Mouse (Mus musculus) myocyte (in vitro differentiated cells): ENCODE measurements at regions not wholly inside any gene's neighbourhood (a gene's known extent, or its start where the extent isn't known, plus 50 kb on each side); places are given as distances from the start of the nearest gene placed in this dataset.
A peak's percentile ranks its signal among the peaks of the same experiment; 100 is the strongest.

ENCODE experiments used
- H3K27me3 ChIP-seq: one replicate; pipeline ENCODE4 v1.6.1; 2011; ENCODE audit not compliant: control insufficient read depth, insufficient read depth, insufficient read length
- H3K36me3 ChIP-seq: one replicate; pipeline ENCODE4 v1.6.1; 2011; ENCODE audit not compliant: control insufficient read depth, insufficient read depth
- H3K4me2 ChIP-seq: one replicate; pipeline ENCODE4 v1.6.1; 2011; ENCODE audit warnings: low read depth, control low read depth
- H3K4me3 ChIP-seq: one replicate; pipeline ENCODE4 v1.5.1; 2011; ENCODE audit warnings: mild to moderate bottlenecking, control low read depth, moderate library complexity
- H3K79me2 ChIP-seq: one replicate; pipeline ENCODE4 v1.6.1; 2011; ENCODE audit not compliant: control insufficient read depth, insufficient read depth
- H3ac ChIP-seq: one replicate; pipeline ENCODE4 v1.6.1; 2011; ENCODE audit not compliant: control insufficient read depth, insufficient read length
- CEBPB ChIP-seq: IDR thresholded peaks from 2 replicates; pipeline ENCODE4 v1.6.1; 2011; ENCODE audit warnings: mild to moderate bottlenecking, moderate library complexity; ENCODE audit not compliant: poor library complexity, insufficient read depth, severe bottlenecking
- E2F4 ChIP-seq: IDR thresholded peaks from one replicate; pipeline ENCODE4 v1.6.1; 2011; ENCODE audit warnings: mild to moderate bottlenecking, control low read depth, moderate library complexity; ENCODE audit not compliant: insufficient read depth
- MAX ChIP-seq: IDR thresholded peaks from one replicate; pipeline ENCODE4 v1.6.1; 2011; ENCODE audit warnings: low read depth, mild to moderate bottlenecking, control low read depth
- MYOD1 ChIP-seq, 3 experiments: IDR thresholded peaks; one replicate each; pipeline ENCODE4 v1.6.1; 2011; ENCODE audit warnings: control low read depth in 2 of 3, low read depth in 2 of 3, mild to moderate bottlenecking in 2 of 3, moderate library complexity in 1 of 3; ENCODE audit not compliant: insufficient read length in 2 of 3, control insufficient read depth in 1 of 3
- MYOG ChIP-seq, 3 experiments: IDR thresholded peaks; one replicate each; pipeline ENCODE4 v1.6.1; 2011; ENCODE audit warnings: control low read depth in 2 of 3, low read depth in 2 of 3, mild to moderate bottlenecking in 2 of 3; ENCODE audit not compliant: insufficient read length in 2 of 3, control insufficient read depth in 1 of 3, insufficient read depth in 1 of 3
- POLR2A ChIP-seq: IDR thresholded peaks from one replicate; pipeline ENCODE4 v1.6.1; 2011; ENCODE audit warnings: low read depth, mild to moderate bottlenecking, control low read depth, moderate library complexity; ENCODE audit not compliant: insufficient read length
- POLR2AphosphoS2 ChIP-seq: IDR thresholded peaks from one replicate; pipeline ENCODE4 v1.6.1; 2011; ENCODE audit warnings: low read depth, control low read depth; ENCODE audit not compliant: insufficient read length
- REST ChIP-seq: IDR thresholded peaks from one replicate; pipeline ENCODE4 v1.6.1; 2011; ENCODE audit warnings: mild to moderate bottlenecking, control low read depth, moderate library complexity; ENCODE audit not compliant: insufficient read depth, insufficient read length
- SRF ChIP-seq: IDR thresholded peaks from one replicate; pipeline ENCODE4 v1.6.1; 2011; ENCODE audit warnings: low read depth; ENCODE audit not compliant: control insufficient read depth, insufficient read length
- TCF12 ChIP-seq: IDR thresholded peaks from one replicate; pipeline ENCODE4 v1.6.1; 2011; ENCODE audit warnings: mild to moderate bottlenecking, control low read depth; ENCODE audit not compliant: poor library complexity, insufficient read depth, severe bottlenecking
- TCF3 ChIP-seq: IDR thresholded peaks from one replicate; pipeline ENCODE4 v1.6.1; 2011; ENCODE audit warnings: low read depth, control low read depth; ENCODE audit not compliant: insufficient read length
- USF1 ChIP-seq: IDR thresholded peaks from one replicate; pipeline ENCODE4 v1.6.1; 2011; ENCODE audit warnings: low read depth, mild to moderate bottlenecking, control low read depth, moderate library complexity

GRCm38 (mm10) chr6:19945693-19946092 lies 1079.6 kb downstream of the Ankrd7 start:
- Histone ChIP-seq H3ac (no peak overlapping the region), H3K4me2 (no peak overlapping the region), H3K4me3 (no peak overlapping the region), H3K79me2 (no peaks in the 10 kb centered on the region), H3K27me3 (no peaks in the 10 kb centered on the region), H3K36me3 (no peaks in the 10 kb centered on the region)
- no peak for TF ChIP-seq SRF
- no peak for TF ChIP-seq TCF3

DNA sequence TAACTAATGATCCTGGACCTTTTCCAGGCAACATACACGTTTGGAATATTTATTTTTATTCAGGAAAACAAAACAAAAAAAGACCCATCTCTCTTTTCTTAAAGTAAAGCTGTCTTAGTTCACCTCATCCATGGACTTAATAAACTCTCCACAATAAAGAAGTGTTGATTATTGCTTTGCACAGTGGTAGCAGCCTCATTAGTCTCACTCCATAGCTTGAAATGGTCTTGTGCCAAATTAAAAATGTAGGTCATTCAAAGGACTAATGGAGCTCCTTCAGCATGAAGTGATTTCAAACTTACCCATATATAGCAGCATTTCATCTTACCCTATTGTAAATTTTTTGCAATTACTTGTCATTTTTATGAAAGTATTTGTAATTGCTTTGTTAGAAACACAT lies 1109.8 kb downstream of the Ankrd7 start:
- H3K4me2 ChIP-seq: no peak overlapping the region
- no peak for TF ChIP-seq POLR2A
- no peak for TF ChIP-seq E2F4
- no peak for TF ChIP-seq MYOG (IDR thresholded peaks at IDR 0.05; ENCODE audit: control insufficient read depth in 1 of 3, insufficient read depth in 1 of 3, insufficient read length in 2 of 3, low read depth in 2 of 3)
- TF ChIP-seq MAX: no peak

DNA sequence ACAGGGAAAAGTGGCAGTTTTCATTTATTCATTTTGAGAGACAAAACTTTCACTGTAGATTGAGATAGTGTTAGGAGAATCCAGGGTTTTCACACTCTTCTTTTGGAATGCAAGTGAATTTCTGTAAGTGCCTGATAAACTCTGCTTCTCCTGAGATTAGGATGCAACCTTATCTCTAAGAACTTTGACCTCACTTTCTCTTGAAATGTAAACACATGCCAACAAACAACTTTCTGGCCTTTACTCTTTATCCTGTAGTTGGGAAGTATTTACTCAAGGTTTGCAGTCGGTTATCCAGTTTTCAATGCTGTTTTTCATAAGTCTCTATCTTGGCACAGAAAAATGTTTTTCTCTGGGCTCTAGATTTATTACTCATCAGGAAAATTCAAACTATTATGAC lies 1125.7 kb downstream of the Ankrd7 start:
- H3K36me3 ChIP-seq: no peaks in the 10 kb centered on the region
- H3ac ChIP-seq: no peak overlapping the region
- H3K4me2 ChIP-seq: no peak overlapping the region
- no peak overlapping the region for H3K4me3 ChIP-seq
- no peaks in the 10 kb centered on the region for H3K27me3 ChIP-seq
- TF ChIP-seq MAX: no peak
- no peak for TF ChIP-seq USF1
- no peak for TF ChIP-seq SRF
- no peak for TF ChIP-seq TCF3
- TF ChIP-seq POLR2A: no peak
- TF ChIP-seq TCF12: no peak
- no peak for TF ChIP-seq REST
- no peak for TF ChIP-seq MYOD1 (IDR thresholded peaks at IDR 0.05; ENCODE audit: control insufficient read depth in 1 of 3, insufficient read length in 2 of 3, low read depth in 2 of 3)
- TF ChIP-seq MYOG (IDR thresholded peaks at IDR 0.05; ENCODE audit: control insufficient read depth in 1 of 3, insufficient read depth in 1 of 3, insufficient read length in 2 of 3, low read depth in 2 of 3): no peak
- no peak for TF ChIP-seq CEBPB
- TF ChIP-seq POLR2AphosphoS2: no peak
- no peak for TF ChIP-seq E2F4
- H3K79me2 ChIP-seq: no peaks in the 10 kb centered on the region

More for the DNA sequence above, 1109.8 kb downstream of the Ankrd7 start:
- Histone ChIP-seq H3K79me2 (no peaks in the 10 kb centered on the region), H3ac (no peak overlapping the region), H3K4me3 (no peak overlapping the region), H3K36me3 (no peaks in the 10 kb centered on the region), H3K27me3 (no peaks in the 10 kb centered on the region)

GRCm38 (mm10) chr6:20028466-20028865 lies 1162.3 kb downstream of the Ankrd7 start:
- Histone ChIP-seq H3K36me3 (no peaks in the 10 kb centered on the region), H3K4me3 (no peak overlapping the region), H3K79me2 (no peaks in the 10 kb centered on the region), H3K27me3 (no peaks in the 10 kb centered on the region), H3ac (no peak overlapping the region), H3K4me2 (no peak overlapping the region)
- TF ChIP-seq MYOD1 (IDR thresholded peaks at IDR 0.05; ENCODE audit: control insufficient read depth in 1 of 3, insufficient read length in 2 of 3, low read depth in 2 of 3) (no peak), MAX (no peak), POLR2A (no peak), REST (no peak), POLR2AphosphoS2 (no peak), E2F4 (no peak)

GRCm38 (mm10) chr6:20037769-20038168 lies 1171.7 kb downstream of the Ankrd7 start:
- no peak overlapping the region for H3K4me2 ChIP-seq
- H3K4me3 ChIP-seq: no peak overlapping the region
- H3K79me2 ChIP-seq: no peaks in the 10 kb centered on the region
- no peaks in the 10 kb centered on the region for H3K27me3 ChIP-seq
- H3K36me3 ChIP-seq: no peaks in the 10 kb centered on the region
- TF ChIP-seq TCF12 (no peak), SRF (peak; percentile 73), POLR2A (no peak)
- H3ac ChIP-seq: no peak overlapping the region

- H3ac ChIP-seq: no peak overlapping the region
- no peaks in the 10 kb centered on the region for H3K27me3 ChIP-seq
- no peaks in the 10 kb centered on the region for H3K36me3 ChIP-seq
- H3K4me3 ChIP-seq: no peak overlapping the region
- no peaks in the 10 kb centered on the region for H3K79me2 ChIP-seq
- TF ChIP-seq POLR2A: no peak
- no peak for TF ChIP-seq MAX
- no peak for TF ChIP-seq USF1
- no peak for TF ChIP-seq TCF3
- no peak for TF ChIP-seq POLR2AphosphoS2
- TF ChIP-seq REST: no peak
- TF ChIP-seq E2F4: no peak
- TF ChIP-seq MYOD1 (IDR thresholded peaks at IDR 0.05; ENCODE audit: control insufficient read depth in 1 of 3, insufficient read length in 2 of 3, low read depth in 2 of 3): no peak
- TF ChIP-seq SRF: no peak
- no peak for TF ChIP-seq CEBPB
- no peak for TF ChIP-seq MYOG (IDR thresholded peaks at IDR 0.05; ENCODE audit: control insufficient read depth in 1 of 3, insufficient read depth in 1 of 3, insufficient read length in 2 of 3, low read depth in 2 of 3)
- no peak for TF ChIP-seq TCF12
- no peak overlapping the region for H3K4me2 ChIP-seq
Measured at GRCm38 (mm10) chr6:20078666-20079065, 1136.6 kb upstream of the Kcnd2 start.
